Mouse (Mus musculus) erythroblast, embryonic 14.5 days (primary cell): ENCODE results near the gene Hspa12b.

ENCODE experiments used
- GATA1 ChIP-seq: IDR thresholded peaks from 2 replicates; pipeline ENCODE4 v1.6.1; 2012; ENCODE audit warnings: low read length, inconsistent platforms, mixed read lengths
- TAL1 ChIP-seq: IDR thresholded peaks from 3 replicates; pipeline ENCODE4 v1.6.1; 2012; ENCODE audit warnings: low read length, inconsistent platforms, mixed read lengths

GRCm38 (mm10) chr2:131148353-131149253 lies 21.5 kb downstream of the Hspa12b start:
- no peak for TF ChIP-seq TAL1
- TF ChIP-seq GATA1 = no peak
